Mouse (Mus musculus): Measurements from ENCODE around the gene Trappc10. TPM values are rescaled to one million over a fixed set of nuclear protein-coding genes. Genes with fewer than 3 reads are reported as not detected.

Gene Trappc10
- polyA plus RNA-seq, 1 experiment from 2014 or later: 3.3 TPM

DNA sequence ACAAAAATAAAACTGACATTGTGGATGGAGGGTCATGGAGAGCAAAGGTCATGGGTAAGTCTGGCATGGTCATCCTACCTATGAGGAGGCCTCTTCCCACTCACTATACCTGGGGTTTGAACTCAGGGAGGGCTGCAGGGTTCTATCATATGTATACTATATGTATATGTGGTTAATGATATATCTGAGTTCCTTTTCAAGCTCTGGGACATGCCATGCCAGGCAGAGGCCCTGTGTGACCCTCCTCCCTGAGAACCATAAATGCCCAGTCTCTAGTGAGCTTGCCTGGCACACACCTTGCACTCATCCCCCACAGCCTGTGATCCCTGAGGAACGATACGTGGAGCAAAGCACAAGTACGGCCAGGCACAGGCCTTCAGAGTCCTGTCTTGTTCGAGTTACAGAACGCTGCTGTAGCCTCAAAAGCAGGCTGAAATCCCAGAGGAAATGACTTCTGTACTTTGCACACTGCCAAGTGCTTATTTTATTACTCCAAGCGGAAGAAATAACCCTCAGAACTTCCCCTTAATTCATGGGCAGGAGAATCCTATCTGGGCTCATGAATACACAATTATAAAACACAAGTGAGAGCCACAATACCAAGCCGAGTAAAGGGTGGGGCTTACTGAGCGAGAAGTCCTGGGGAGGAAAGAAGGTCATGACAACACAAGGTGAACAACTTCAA is 16.4 kb downstream of the Trappc10 start:
- H3K27ac ChIP-seq (ENCODE audit: low read length): peak overlapping the region; percentile 90
- H3K9me3 ChIP-seq (ENCODE audit: control insufficient read depth, low read length): no peaks in the 10 kb centered on the region
- no peak overlapping the region for H3K9ac ChIP-seq (ENCODE audit: low read depth, low read length)
- WGBS: 65% methylated on average over 8 of the region's 8 CpGs
- H3K4me1 ChIP-seq (ENCODE audit: control insufficient read depth, insufficient read depth, low read length): peaks cover 9% of the 10 kb centered on the region; the same call in 1 of the 2 replicates
- no peak overlapping the region for H3K4me3 ChIP-seq (ENCODE audit: low read length)
- H3K27me3 ChIP-seq (replicated peaks; ENCODE audit: control insufficient read depth, insufficient read depth, low read length): no peaks in the 10 kb centered on the region
- 0 out of 2 replicates have a peak overlapping the region, but pooled peaks have one; percentile 4 for H3K4me2 ChIP-seq (ENCODE audit: low read depth, low read length)
- peaks cover 2% of the 10 kb centered on the region; the same call in 1 of the 2 replicates for H3K36me3 ChIP-seq (ENCODE audit: control insufficient read depth, insufficient read depth, low read length)
- peak; percentile 88 for ATAC-seq

DNA sequence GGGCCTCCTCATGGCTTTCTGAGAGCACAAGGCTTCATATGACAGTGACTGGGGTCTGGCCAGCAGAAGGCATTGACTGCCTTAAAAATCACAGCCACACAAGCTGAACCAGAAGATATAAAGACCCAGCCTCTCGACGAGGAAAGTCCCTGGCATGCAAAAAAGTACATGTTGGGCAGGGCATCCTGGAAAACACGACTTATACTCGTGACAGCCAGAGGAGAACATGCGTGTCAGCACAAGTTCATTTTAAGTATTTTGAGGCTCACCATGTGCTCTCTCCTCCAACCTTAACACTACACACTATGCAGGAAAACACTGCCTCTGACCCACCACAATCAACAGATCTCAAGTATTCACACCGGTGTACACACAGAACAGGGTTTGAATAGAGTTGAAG is 20.3 kb downstream of the Trappc10 start:
- Histone ChIP-seq H3K4me1 (ENCODE audit: control insufficient read depth, insufficient read depth, low read length) (peaks cover 7% of the 10 kb centered on the region; the same call in 1 of the 2 replicates), H3K4me3 (ENCODE audit: low read length) (no peak overlapping the region), H3K9ac (ENCODE audit: low read depth, low read length) (no peak overlapping the region), H3K36me3 (ENCODE audit: control insufficient read depth, insufficient read depth, low read length) (peaks cover 7% of the 10 kb centered on the region), H3K4me2 (ENCODE audit: low read depth, low read length) (no peak overlapping the region), H3K27ac (ENCODE audit: low read length) (no peak overlapping the region), H3K27me3 (replicated peaks; ENCODE audit: control insufficient read depth, insufficient read depth, low read length) (no peaks in the 10 kb centered on the region), H3K9me3 (ENCODE audit: control insufficient read depth, low read length) (no peaks in the 10 kb centered on the region)
- 87% methylated on average over 6 of the region's 6 CpGs for WGBS
- no peak for ATAC-seq

DNA sequence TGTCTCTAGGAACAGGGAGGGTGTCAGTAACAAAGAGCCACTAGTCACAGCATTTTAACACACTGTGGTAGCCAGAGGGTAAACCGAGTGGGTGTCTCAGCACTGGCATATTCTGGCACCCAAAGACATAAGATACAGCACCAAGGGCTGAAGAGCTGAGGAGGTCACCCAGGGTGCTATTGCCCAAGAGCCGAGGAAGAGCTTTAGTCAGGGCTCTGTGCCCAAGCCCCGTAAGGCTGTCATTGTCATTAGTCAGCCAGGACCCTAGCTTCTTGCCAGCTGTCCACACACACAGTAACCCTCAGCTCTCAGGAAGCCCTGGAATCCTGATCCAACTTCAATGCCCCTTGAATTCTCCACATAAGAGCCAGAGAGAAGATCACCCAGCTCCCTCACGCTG is 21.5 kb downstream of the Trappc10 start:
- Histone ChIP-seq H3K9ac (ENCODE audit: low read depth, low read length) (no peak overlapping the region), H3K4me2 (ENCODE audit: low read depth, low read length) (no peak overlapping the region), H3K36me3 (ENCODE audit: control insufficient read depth, insufficient read depth, low read length) (peaks cover 7% of the 10 kb centered on the region), H3K27me3 (replicated peaks; ENCODE audit: control insufficient read depth, insufficient read depth, low read length) (no peaks in the 10 kb centered on the region), H3K4me1 (ENCODE audit: control insufficient read depth, insufficient read depth, low read length) (0 out of 2 replicates have a peak, but pooled peaks cover 2% of the 10 kb centered on the region), H3K9me3 (ENCODE audit: control insufficient read depth, low read length) (no peaks in the 10 kb centered on the region), H3K27ac (ENCODE audit: low read length) (no peak overlapping the region), H3K4me3 (ENCODE audit: low read length) (no peak overlapping the region)
- WGBS: 76% methylated on average over 4 of the region's 4 CpGs
- no peak for ATAC-seq

DNA sequence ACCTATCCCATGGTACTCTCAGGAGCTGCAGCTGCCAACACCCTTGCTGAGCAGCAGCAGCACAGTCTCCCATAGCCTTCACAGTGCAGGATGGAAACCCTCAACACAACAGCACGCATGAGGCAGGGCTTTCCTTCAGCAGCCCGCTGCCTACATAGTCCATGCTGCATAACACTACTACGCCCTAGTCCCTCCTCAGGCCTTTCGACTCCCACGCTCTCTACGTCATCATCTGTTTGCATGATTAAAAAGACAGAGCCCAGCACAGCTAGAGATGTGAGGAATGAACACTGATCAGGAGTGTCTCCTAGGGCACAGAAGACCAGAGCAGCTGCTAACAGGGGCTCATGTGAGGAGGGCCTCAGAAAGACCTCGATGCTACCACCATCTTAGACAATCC is 23.1 kb downstream of the Trappc10 start:
- H3K9ac ChIP-seq (ENCODE audit: low read depth, low read length): no peak overlapping the region
- H3K4me2 ChIP-seq (ENCODE audit: low read depth, low read length): no peak overlapping the region
- no peaks in the 10 kb centered on the region for H3K4me1 ChIP-seq (ENCODE audit: control insufficient read depth, insufficient read depth, low read length)
- H3K4me3 ChIP-seq (ENCODE audit: low read length): no peak overlapping the region
- H3K27me3 ChIP-seq (replicated peaks; ENCODE audit: control insufficient read depth, insufficient read depth, low read length): no peaks in the 10 kb centered on the region
- H3K27ac ChIP-seq (ENCODE audit: low read length): no peak overlapping the region
- no peaks in the 10 kb centered on the region for H3K9me3 ChIP-seq (ENCODE audit: control insufficient read depth, low read length)
- no peak for ATAC-seq
- WGBS: 94% methylated on average over 7 of the region's 7 CpGs
- H3K36me3 ChIP-seq (ENCODE audit: control insufficient read depth, insufficient read depth, low read length): peaks cover 7% of the 10 kb centered on the region

DNA sequence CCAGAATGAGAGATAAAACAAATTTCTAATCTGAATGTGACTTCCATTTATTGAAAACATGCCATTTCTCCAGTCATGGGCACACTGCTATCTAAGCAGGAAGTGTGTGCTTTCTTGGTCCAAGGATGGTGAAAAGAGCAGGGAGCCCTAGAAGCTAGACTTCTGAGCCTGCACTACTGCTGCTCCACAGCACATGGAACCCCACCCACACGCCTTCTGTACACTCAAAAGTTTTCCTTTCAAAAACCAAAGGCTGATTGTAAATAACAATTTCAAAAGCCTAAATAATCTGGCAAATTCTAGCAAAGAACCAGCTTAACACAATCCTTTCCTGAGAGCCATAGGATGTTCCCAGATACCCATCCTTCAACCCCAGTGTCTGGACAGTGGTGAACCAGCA is 24.9 kb downstream of the Trappc10 start:
- Histone ChIP-seq H3K36me3 (ENCODE audit: control insufficient read depth, insufficient read depth, low read length) (peaks cover 8% of the 10 kb centered on the region), H3K9me3 (ENCODE audit: control insufficient read depth, low read length) (no peaks in the 10 kb centered on the region), H3K4me1 (ENCODE audit: control insufficient read depth, insufficient read depth, low read length) (no peaks in the 10 kb centered on the region), H3K4me3 (ENCODE audit: low read length) (no peak overlapping the region), H3K27me3 (replicated peaks; ENCODE audit: control insufficient read depth, insufficient read depth, low read length) (no peaks in the 10 kb centered on the region), H3K9ac (ENCODE audit: low read depth, low read length) (no peak overlapping the region), H3K27ac (ENCODE audit: low read length) (no peak overlapping the region), H3K4me2 (ENCODE audit: low read depth, low read length) (no peak overlapping the region)
- WGBS: 95% methylated on average over 1 of the region's 1 CpGs
- ATAC-seq: no peak

DNA sequence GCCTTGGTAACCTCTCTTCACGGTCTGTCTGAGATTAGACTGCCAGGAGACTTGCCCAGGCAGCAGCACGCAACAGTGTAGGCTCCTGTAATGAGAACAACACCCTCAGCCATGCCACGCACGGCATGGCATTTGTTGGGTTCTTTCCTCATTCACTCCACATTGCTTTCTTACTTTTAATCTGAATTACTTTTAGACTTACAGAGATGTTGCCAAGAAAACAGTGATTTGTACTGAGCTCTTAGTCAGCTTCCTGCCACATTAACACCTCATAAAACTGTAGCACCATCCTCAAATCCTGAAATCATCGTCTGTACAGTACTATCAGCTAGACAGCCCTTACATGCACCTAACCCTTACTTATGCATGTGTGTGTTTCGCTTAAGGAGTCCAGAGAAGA is 25.9 kb downstream of the Trappc10 start:
- H3K9ac ChIP-seq (ENCODE audit: low read depth, low read length): no peak overlapping the region
- no peaks in the 10 kb centered on the region for H3K9me3 ChIP-seq (ENCODE audit: control insufficient read depth, low read length)
- H3K4me2 ChIP-seq (ENCODE audit: low read depth, low read length): no peak overlapping the region
- WGBS: 89% methylated on average over 6 of the region's 6 CpGs
- no peaks in the 10 kb centered on the region for H3K27me3 ChIP-seq (replicated peaks; ENCODE audit: control insufficient read depth, insufficient read depth, low read length)
- H3K27ac ChIP-seq (ENCODE audit: low read length): no peak overlapping the region
- no peak overlapping the region for H3K4me3 ChIP-seq (ENCODE audit: low read length)
- no peak for ATAC-seq
- no peaks in the 10 kb centered on the region for H3K4me1 ChIP-seq (ENCODE audit: control insufficient read depth, insufficient read depth, low read length)
- peaks cover 13% of the 10 kb centered on the region for H3K36me3 ChIP-seq (ENCODE audit: control insufficient read depth, insufficient read depth, low read length)

DNA sequence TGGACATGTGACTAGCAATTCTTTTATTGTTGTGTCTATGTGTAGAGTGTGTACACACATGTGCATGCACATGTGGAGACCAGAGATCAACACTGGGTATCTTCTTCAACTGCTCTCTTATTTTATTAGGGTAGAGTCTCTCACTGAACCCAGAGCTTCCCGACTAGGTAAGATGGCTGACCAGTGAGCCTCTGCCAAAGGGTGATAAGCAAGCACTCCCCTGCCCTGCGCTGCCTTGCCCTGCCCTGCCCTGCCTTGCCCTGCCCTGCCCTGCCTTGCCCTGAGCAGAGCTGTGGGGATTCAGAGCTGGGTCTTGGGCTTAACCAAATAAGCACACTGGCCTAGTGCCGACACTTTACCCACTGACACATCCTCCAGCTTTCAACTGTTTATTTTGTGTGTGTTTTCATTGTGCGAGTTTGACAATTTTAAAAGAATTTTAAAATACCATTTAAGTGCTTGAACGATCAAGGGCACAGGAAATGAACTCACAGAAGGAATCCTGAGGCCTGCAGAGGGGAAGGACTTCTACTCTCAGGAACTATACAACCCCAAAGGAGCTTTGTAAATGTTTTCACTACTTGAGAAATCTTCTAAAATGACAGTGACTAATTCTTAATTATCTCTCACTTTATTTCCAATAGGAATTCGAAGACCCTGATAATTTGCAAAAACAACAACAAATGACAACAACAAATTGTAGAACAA is 27.9 kb downstream of the Trappc10 start:
- no peaks in the 10 kb centered on the region for H3K4me1 ChIP-seq (ENCODE audit: control insufficient read depth, insufficient read depth, low read length)
- H3K9ac ChIP-seq (ENCODE audit: low read depth, low read length): no peak overlapping the region
- ATAC-seq: peak; percentile 76
- H3K36me3 ChIP-seq (ENCODE audit: control insufficient read depth, insufficient read depth, low read length): peaks cover 17% of the 10 kb centered on the region
- H3K4me2 ChIP-seq (ENCODE audit: low read depth, low read length): no peak overlapping the region
- WGBS: 75% methylated on average over 6 of the region's 6 CpGs
- H3K27me3 ChIP-seq (replicated peaks; ENCODE audit: control insufficient read depth, insufficient read depth, low read length): no peaks in the 10 kb centered on the region
- H3K9me3 ChIP-seq (ENCODE audit: control insufficient read depth, low read length): no peaks in the 10 kb centered on the region
- H3K27ac ChIP-seq (ENCODE audit: low read length): no peak overlapping the region
- H3K4me3 ChIP-seq (ENCODE audit: low read length): no peak overlapping the region

DNA sequence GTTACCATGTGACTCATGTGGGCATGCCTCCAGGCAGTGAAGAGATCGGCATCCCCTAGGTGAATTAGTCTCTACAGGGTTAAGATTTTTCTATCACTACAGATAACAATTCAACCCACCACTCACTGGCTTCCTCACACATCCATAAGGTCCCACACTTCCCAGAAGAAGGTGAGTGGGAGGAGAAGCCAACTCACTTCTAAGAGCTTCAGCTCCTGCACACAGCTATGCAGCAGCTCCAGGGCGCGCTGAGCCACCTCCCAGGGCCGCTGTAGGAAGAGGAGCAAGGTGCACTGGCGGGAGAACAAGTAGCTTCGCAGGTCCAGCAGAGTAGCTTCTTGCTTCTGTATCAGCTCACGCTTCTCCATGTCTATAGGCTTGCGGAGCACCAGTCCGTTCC is 30.1 kb downstream of the Trappc10 start:
- ATAC-seq: no peak
- WGBS: 95% methylated on average over 9 of the region's 9 CpGs

DNA sequence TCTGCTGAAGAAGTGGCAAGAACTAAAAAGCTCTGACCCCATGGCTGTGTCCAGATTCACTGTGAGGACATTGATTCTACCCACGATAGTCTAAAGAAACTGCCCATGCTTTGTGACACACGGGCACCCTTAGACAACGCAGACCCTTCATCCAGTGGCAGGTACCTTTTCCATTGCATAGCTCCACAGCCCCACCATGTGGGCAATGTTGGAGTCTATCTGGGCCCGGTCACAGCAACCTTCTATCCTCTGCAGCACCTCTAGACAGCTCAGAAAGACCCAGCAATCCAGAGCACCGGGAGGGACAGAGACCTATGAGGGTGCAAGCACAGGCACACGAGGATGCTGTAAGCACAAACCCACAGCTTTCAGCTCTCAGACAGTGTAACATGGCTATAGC is 33.1 kb downstream of the Trappc10 start:
- no peak for ATAC-seq
- no peak overlapping the region for H3K27ac ChIP-seq (ENCODE audit: low read length)
- H3K36me3 ChIP-seq (ENCODE audit: control insufficient read depth, insufficient read depth, low read length): peaks cover 12% of the 10 kb centered on the region
- 68% methylated on average over 6 of the region's 6 CpGs for WGBS
- no peaks in the 10 kb centered on the region for H3K27me3 ChIP-seq (replicated peaks; ENCODE audit: control insufficient read depth, insufficient read depth, low read length)
- no peaks in the 10 kb centered on the region for H3K9me3 ChIP-seq (ENCODE audit: control insufficient read depth, low read length)
- H3K4me2 ChIP-seq (ENCODE audit: low read depth, low read length): no peak overlapping the region
- H3K4me1 ChIP-seq (ENCODE audit: control insufficient read depth, insufficient read depth, low read length): no peaks in the 10 kb centered on the region
- H3K4me3 ChIP-seq (ENCODE audit: low read length): no peak overlapping the region
- no peak overlapping the region for H3K9ac ChIP-seq (ENCODE audit: low read depth, low read length)

More for the DNA sequence above, 30.1 kb downstream of the Trappc10 start:
- no peaks in the 10 kb centered on the region for H3K27me3 ChIP-seq (replicated peaks; ENCODE audit: control insufficient read depth, insufficient read depth, low read length)
- H3K4me3 ChIP-seq (ENCODE audit: low read length): no peak overlapping the region
- no peaks in the 10 kb centered on the region for H3K9me3 ChIP-seq (ENCODE audit: control insufficient read depth, low read length)
- H3K4me1 ChIP-seq (ENCODE audit: control insufficient read depth, insufficient read depth, low read length): no peaks in the 10 kb centered on the region
- no peak overlapping the region for H3K4me2 ChIP-seq (ENCODE audit: low read depth, low read length)
- H3K36me3 ChIP-seq (ENCODE audit: control insufficient read depth, insufficient read depth, low read length): peaks cover 10% of the 10 kb centered on the region
- H3K27ac ChIP-seq (ENCODE audit: low read length): no peak overlapping the region
- no peak overlapping the region for H3K9ac ChIP-seq (ENCODE audit: low read depth, low read length)
